Mouse (Mus musculus): ENCODE measurements around the gene Foxred2.

Foxred2 gene

GRCm38 (mm10) chr15:77949061-77949460 is 7.5 kb downstream of the Foxred2 start:
- no peak for DNase-seq (ENCODE audit: low read depth, low spot score)

GRCm38 (mm10) chr15:77945711-77946110 is 10.8 kb downstream of the Foxred2 start:
- DNase-seq (ENCODE audit: low read depth, low spot score), result no peak

DNA sequence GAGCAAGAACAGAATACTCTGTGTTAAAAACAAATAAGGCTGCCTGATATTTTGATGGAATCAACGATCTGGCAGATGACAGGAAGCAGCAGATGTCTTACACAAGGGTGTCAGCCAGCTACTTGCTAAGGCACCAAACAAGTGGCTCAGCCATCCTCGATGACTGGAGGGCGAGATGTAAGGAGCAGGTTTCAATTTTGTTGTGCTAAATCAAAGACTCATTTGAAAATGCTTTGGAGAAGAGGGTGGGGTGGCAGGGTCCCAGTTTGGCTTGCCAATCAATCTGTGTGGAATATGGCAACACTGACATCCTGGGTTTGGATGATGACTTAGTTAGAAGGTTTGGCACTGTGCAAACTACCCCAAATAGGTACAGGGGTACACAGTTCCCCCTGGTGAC is 15.0 kb downstream of the Foxred2 start:
- DNase-seq (ENCODE audit: low read depth, low spot score), result no peak

- no peak for DNase-seq (ENCODE audit: low read depth, low spot score)
Observed at GRCm38 (mm10) chr15:77938516-77938915, 18.0 kb downstream of the Foxred2 start.

DNA sequence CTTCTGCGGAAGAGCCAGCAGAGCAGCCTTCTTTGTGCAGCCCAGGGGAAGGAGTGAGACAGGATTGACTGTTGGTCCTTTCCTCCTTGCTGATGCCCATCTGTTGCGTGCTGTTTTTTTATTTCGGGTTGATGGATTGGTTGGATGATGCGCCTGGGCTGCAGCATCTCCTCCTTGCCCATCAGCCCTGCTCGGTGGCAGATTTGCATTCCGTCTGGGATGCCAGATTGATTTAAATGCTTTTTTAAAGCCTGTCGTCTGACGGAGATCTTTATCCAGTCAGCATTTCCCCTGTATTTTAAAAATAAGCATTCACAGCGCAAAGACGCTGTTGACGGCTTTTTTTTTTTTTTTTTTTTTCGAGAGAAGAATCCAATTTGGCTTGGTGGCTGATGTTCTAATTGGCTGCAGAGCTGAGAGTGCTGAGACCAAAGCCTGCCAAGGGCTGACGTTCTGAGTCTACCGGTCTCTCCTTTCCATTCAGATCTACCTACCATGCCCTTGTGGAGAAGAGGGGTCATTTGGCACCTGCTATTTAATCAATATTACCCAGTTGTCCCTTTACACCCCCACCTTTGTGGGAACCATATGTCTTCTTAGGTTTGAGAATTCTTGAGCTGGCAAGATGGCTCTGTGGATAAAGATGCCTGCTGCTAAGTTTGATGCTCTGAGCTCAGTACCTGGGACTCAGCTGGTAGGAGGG is 20.7 kb downstream of the Foxred2 start:
- no peak for DNase-seq (ENCODE audit: low read depth, low spot score)

DNA sequence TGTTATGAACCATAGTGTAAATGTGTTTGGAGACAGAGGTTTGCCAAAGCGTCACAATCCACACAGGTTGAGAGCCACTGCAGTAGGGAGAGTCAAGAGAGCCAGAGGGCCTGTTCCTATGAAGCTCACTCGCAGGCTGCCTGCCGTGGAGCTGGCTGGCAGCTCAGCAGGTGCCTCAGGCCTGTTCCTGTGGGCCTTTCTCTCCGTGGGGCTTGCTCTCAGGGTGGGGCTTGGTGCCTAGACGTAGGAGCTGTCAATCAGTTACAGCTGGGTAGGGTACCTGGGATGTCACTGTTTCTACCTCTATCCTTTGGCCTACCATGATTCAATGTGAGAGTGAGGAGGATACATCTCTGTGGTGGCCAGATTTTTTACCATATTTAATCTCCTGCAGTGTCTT is 21.6 kb downstream of the Foxred2 start:
- no peak for DNase-seq (ENCODE audit: low read depth, low spot score)

GRCm38 (mm10) chr15:77934326-77934725 is 22.2 kb downstream of the Foxred2 start:
- DNase-seq (ENCODE audit: low read depth, low spot score), result no peak

DNA sequence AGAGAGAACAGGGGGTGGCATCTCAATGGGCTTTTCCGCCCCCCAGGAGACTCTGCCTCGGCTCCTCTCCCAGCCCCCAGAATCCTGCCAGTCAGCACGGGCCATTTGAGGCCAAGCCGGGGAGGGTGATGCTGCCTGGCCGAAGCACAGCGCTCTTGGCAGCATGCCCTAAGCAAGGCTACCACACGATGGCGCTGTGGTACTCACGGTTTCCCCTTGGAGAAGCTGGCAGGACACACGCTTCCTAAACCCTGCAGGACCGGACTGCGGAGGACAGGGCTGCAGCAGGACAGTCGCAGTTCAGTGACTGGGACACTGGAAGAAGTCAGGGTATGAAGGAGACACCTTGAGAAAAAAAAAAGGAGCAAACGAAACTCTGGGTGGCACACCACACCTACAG is 22.8 kb downstream of the Foxred2 start:
- peak; percentile 93 for DNase-seq (ENCODE audit: low read depth, low spot score)

GRCm38 (mm10) chr15:77933222-77933621 is 23.3 kb downstream of the Foxred2 start:
- DNase-seq (ENCODE audit: low read depth, low spot score), result no peak

DNA sequence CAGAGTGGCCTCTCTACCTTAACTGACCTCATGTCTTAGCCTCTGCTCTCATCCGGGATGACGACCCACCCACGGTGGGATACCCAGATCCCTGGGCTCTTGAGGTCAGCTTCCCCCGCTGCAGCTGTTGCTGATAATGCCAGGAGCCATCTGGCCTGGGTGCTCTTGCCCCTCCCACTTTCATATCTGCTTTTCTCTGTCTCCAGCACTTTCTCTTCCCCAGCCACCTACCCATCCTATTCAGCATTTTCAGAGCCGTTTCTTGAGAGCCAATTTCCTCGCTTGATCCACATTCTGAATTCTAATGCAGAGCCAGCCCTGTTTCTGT is 24.9 kb downstream of the Foxred2 start:
- DNase-seq (ENCODE audit: low read depth, low spot score), result no peak

DNA sequence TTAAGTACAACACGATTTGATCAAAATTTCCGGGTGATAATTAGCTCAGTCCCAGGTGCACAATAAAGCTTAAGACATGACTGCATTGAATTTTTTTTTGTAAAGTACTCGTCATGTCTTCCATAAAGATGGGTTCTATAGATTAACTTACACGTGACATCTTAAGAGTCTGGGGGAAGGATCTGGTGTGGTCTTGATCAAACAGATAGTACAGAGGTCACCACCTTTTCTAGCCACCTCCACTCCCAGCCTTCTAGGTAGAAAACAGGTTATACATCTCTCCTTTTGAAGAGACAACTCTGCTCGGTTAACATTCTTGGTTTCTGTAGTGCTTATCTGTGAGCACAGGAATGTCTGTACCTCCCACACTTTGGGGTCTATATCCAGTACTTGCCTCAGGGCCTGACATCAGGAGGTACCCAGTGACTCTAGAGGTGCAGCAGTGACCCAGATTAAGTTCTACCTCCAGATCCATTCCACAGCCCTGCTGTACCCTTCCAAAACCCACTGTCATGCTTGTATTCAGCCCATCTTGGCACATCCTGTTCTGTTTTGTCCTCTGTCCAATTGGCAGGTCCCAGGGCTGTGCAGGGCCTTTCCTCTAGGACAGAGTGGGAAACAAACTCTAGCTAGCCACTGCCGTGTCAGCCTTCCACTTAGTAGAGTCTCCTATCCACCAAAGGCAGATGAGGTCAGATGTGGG is 25.4 kb downstream of the Foxred2 start:
- no peak for DNase-seq (ENCODE audit: low read depth, low spot score)

- DNase-seq (ENCODE audit: low read depth, low spot score), result no peak
Observed at GRCm38 (mm10) chr15:77929804-77930203, 26.7 kb downstream of the Foxred2 start.

DNA sequence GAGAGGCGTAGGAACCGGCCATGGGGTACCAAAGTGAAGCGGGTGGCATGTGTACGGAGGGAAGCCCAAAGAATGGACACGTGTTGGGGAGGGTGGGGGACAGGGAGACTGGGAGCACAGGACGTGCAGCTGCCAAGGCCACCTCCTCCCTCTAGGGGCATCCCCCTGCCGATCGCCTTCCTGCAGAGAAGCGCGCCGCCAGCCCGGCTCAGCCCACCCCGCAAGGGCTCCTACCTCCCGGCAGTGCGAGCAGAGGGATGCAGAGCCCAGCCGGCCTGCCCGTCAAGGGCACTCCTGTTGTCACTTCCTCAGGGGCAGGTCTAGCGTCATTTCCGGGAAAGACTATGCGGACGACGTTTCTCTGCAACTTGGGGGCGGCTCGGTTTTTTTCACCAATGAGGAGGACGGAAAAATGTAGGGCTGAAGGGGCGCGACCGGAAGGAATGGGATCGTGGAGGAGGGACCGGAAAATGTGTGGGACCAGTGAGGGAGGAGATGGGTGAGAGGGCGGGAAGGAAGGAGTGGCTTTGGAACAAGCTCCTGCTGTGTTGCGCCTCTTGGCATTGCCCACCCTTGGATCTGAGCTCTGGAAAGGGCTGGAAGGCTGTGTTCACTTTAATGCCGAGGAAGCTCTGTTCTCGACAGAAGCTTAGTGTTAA is 27.7 kb downstream of the Foxred2 start, which contains the start of gene Txn2:
TSS of gene Txn2 (minus strand) at position 334 of the 659 bp plus-strand sequence.
- DNase-seq (ENCODE audit: low read depth, low spot score), result peak; percentile 98

GRCm38 (mm10) chr15:77928091-77928490 is 28.4 kb downstream of the Foxred2 start:
- no peak for DNase-seq (ENCODE audit: low read depth, low spot score)

DNA sequence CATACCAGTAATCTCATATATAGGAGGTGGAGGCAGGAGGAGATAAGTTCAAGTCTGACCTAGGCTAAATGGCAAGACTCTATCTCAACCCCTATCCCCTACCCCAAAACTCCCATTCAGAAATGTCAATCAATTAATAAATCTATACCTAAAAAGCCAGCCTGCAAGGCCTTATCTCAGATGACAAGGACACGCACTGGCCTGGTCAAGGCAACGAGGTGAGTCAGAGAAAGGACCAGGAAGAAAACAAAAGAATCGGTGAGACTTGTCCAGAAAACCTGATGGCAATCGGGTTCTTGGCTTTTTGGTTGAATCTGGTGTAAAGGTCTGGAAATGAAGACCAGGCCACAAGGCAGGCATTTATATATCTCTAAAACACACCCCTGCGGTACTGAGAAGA is 29.6 kb downstream of the Foxred2 start:
- DNase-seq (ENCODE audit: low read depth, low spot score), result no peak

DNA sequence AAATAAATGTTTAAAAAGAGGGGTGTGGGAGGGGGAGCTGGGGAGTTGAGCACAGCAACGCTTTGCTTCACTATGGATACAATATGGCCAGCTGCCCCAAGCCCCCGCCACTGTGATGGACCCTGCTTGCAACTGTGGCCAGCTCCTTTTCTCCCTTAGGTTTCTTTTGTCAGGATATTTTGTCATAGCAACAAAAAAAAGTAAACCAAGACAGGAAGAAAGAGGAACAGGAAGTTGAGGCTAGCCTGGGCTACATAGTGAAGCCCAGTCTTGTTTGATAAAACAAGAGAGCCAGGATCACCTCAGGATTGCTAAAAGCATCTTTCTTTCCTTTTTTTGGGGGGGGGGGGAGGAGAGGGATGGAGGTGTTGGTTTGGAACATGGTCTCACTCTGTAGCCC is 31.3 kb downstream of the Foxred2 start:
- DNase-seq (ENCODE audit: low read depth, low spot score), result no peak

- no peak for DNase-seq (ENCODE audit: low read depth, low spot score)
Observed at GRCm38 (mm10) chr15:77923267-77924035, 33.1 kb downstream of the Foxred2 start.

DNA sequence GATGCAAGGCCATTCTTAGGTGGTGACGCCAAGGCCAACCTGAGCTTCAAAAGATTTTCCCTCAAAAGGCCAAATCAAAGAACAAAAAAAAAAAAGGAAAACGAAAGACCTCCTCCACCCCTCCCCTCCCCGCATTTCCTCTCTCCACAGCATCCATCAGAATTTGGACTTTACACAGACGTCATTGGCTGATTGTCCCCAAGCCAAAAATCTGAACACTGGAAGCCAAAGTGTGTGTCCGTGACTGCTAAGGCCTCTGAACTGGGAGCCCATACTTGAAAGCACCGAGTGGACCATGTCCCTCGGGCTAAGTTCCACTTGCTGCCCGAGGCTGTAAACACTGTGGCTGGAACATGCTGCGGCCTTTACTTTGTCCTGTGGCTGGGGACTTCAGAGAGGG is 33.8 kb downstream of the Foxred2 start:
- no peak for DNase-seq (ENCODE audit: low read depth, low spot score)

- DNase-seq (ENCODE audit: low read depth, low spot score), result no peak
Observed at GRCm38 (mm10) chr15:77921636-77922035, 34.9 kb downstream of the Foxred2 start.

DNA sequence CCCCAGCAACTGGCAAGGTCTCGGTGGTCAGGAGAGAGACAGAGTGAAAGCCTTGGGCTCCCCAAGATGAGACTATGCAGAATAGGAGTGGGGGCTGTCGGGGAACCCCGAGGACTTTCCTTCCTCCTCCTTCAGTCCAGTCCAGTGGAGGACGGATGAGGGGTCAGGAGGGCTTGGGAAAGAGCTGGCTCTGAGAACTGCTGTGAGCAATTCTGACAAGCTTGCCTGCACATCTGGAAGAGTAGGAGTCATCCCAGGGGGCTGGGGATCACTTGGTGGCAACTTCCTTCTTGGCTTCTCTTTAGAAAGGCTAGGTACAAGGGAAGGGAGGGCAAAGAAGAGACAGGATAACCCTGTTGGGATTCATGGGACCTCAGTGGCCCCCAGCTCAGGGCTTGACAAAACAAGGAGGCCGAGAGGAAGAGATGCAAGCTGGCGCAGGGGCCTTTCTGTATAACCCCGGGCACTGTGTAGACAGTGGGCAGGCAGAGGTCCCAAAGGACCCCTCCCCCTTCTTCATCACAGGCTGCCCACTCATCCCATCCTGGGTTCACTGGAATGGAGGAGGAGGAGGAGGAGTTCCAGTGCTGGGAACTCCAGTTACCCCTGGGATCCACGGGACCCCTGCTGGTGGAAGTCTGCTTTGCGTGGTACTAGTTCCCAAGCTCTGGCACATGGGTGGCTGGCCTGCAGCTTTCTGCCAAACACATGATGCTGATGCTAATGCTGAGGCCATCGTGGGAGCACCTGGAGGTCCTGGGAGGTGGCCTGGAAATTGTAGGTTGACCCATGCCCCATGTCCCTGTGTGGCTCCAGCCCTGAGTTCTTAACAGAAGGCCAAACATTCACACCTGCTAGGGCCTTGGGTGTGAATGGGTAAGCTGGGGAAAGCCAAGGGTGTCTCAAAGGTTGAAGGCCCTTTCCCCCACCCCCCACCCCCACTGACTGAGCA is 35.7 kb downstream of the Foxred2 start:
- DNase-seq (ENCODE audit: low read depth, low spot score), result no peak

DNA sequence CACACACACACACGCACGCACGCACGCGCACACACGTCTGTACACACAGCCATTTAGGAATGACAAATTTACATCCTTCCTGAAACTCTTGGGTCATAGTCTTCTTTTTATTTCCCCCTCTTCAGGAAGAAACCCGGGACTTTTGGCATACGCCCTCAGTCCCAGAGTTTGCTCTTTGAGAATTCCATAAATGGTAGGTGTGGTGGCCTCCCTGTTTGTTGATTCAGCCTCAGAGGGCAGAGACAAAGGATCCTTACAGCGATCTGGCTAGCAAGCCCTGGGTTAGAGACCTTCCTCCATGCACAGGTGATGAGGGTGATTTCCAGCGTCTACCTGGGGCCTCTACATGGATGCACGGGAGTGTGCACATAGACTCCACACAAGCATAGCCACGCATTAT is 37.1 kb downstream of the Foxred2 start:
- no peak for DNase-seq (ENCODE audit: low read depth, low spot score)

Measured in forelimb bud, embryonic 11.5 days (tissue).